Mouse (Mus musculus) ovary, postnatal 36 days (tissue): ENCODE results near the gene Lpin2.

ENCODE experiments used
- DNase-seq: peaks from one replicate; pipeline ENCODE4 v3.0.0; 2022; ENCODE audit warnings: low spot score, mixed read lengths

The Lpin2 gene

DNA sequence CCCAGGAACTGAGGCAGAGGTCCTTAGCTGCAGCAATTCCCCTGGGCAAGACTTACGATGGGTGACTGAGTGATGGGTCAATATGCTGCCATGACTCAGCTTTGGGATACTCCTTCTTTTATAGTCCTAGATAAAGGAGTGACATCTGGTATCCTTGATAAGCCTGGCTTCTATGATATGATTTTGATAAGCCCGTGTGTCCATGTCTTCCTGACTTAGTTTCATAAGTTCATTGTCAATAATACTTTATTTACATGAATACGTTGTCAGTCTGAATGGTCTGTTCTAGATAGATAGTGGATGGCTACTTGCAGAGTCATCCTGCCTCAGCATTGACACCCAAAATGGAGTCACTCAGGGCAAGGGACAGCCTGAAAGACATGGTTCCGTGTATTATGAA lies 11.2 kb upstream of the Lpin2 start:
- DNase-seq, result no peak

DNA sequence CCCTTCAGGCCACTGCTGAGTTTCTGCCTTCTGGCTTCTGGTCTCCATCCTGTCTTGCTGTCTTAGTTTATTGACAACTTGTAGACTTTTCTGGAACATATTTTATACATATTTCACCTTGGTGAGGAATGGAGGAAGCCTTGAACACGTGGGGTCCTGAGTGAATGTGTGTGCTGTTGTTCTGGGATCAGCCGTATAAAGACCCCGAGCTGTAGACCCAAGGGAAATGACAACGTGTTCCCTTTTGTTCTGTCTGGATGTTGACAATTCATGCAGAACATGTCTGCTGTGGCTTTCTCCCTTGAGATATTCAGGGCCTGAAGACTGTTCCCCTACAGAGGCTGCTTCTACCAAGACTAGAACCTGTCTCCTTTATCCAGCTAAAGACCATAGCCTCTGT lies 5.0 kb upstream of the Lpin2 start:
- no peak for DNase-seq

DNA sequence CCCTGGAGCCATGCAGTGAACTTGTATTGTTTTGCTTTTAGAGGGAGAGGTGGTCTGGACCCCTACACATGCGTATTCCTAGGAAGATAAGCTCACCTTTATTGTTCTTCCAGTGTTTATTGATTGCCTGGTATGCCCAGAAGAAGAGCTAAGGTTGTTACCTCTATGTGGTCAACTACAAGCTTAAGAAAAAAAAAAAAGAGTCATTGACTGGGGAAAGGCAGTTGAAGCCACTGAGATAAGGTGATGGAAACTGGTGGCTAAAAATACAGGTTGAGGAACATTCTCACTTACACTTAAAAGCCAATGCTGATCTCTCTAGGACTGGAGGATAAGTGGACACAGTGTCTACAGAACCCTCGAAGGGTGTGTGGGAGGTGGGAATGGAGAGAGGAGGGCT lies 4.4 kb upstream of the Lpin2 start:
- no peak for DNase-seq

DNA sequence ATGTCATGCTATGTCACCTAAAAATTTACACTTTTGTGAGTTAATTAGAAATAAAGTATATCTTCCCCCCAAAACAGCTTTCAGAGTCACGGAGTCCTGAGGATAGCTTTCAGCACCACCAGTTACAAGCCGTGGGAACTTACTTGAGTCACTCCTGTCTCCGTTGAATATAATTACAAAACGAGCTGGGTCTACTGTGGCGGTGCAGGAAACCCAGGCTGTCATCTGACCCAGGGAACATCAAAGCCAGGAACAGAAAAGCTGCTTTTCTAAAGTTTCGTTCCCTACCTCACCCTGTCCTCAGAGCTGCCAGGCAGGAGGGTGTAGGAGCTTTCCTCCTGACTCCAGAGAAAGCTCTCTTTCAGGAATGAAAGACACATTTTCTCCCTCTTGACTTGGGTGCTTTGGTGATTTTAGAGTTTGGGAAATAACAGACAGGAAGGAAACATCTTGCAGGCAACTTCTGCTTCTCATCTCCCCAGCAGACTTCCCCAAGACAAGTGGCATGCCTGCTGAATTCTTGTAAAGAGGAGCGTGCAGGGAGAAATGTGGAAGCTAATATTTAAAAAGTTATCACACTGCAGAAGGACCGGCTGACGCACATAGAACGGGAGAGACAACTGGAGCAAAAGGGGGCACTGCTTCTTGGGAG lies 3.7 kb upstream of the Lpin2 start:
- DNase-seq, result no peak

DNA sequence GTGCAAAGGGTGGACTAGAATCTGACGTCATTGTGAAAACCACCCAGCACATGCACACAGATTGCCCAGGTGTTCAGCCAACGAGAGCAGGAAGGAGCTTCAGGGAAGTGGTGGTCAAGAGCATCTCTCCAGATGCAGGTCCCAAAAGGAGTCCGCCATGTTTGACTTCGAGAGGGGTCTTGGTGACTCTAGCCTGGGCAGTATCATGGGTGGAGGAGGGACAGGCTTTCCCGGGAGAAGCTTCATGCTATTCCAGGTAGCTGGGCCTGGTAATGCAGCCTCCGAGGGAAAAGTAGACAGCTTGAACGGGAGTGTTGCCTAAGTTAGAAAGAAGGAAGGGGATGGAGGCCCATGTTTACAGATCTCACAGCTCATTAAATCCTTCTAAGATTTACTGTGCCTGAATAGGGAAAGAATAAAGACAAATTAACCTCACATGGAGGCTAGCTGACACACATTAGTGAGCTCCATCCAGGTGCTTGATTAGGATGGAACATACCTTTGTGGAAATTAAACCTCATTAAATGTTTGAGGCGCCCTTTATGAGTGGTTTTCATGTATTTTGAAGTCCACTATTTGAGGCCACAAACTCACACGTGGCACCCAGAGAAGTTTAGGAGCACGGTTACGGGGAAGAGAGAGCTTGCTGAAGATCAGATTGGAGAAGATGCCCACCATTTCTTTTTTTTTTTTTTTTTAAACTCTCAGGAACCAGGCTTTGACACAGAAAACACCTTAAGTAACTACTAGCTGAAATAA lies 2.6 kb upstream of the Lpin2 start:
- DNase-seq, result no peak

DNA sequence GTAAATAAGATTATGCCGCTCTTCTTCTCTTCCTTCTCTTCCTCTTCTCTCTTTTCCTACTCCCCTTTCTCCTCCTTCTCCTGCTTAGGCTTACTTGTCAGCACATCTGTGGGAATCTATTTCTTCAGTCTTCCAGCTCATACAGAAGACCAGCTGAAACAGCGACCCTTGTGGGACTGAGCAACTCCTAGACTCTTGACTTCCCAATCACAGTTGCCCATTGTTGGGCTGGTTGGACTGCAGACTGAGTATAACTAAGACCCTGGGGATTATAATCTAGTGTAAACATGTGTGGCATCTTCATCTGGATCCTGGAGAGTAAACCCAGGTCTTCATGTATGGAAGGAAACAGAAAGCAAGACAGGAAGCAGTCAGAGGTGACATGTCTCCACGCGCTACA lies 1.8 kb upstream of the Lpin2 start:
- no peak for DNase-seq

DNA sequence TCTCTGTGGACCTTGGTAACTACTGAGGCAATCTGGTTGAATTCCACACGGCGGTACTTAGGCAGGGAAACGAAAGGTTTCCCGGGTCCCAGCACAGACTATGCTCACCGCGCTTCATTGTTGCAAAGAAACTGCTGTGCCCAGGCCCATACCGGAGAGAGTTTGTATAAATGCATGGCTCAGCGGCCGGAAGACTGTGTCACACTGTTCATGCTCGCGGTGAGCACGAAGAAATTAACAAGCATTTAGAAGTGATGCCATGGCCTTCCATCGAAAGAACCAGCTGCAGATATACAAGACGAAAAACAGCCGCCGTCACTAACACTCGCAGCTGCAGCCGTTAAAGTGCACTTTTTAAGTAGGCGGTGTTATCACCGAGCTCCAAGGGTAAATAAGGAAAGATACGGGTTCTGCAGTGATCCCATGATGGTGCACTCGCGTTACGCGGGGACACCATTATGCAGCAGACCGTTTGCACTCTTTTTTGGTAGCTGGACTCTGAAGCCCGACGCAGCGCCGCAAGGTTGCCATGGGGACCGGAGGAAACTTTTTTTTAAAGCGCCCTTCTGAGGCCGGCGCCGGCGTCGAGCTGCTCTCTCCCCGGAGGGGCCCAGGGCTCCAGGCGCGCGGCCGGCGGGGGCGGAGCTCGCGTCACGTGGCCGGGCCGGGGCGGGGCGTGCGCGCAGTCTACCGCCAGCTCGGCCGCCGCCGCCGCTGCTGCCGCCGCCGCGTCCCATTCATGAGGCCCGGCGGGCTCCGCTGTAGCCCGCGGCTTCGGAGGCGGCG lies 704 bp downstream of the Lpin2 start:
- peak; percentile 95 for DNase-seq

DNA sequence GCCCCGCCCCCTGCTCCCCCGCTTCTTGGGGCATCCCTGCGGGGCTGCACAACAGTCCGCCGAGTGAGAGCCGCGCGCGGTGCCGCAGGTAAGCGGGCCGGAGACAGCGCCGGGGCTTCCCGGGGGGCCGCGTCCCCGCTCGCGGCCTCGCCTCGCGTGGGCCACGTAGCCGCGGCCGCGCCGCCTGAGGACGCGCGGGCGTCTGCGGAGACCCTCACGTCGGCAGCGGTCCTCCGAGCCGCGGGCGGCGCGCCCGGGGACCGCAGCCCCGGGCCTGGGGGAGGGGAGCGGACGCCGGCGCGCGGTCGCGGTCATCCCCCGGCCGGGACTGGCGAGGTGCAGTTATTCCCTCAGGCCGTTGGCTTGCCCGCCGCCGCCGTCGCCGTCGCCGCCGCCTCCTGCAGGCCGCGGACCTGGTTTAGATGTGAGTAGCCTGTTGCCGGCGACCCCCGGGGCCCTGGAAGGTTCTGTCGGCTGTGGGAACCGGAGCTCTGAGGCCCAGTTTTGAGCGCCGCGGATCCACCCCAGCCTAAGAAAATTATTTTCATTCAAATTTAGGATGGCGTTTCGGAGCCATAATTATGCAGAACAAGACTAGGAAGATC lies 1.4 kb downstream of the Lpin2 start:
- no peak for DNase-seq

DNA sequence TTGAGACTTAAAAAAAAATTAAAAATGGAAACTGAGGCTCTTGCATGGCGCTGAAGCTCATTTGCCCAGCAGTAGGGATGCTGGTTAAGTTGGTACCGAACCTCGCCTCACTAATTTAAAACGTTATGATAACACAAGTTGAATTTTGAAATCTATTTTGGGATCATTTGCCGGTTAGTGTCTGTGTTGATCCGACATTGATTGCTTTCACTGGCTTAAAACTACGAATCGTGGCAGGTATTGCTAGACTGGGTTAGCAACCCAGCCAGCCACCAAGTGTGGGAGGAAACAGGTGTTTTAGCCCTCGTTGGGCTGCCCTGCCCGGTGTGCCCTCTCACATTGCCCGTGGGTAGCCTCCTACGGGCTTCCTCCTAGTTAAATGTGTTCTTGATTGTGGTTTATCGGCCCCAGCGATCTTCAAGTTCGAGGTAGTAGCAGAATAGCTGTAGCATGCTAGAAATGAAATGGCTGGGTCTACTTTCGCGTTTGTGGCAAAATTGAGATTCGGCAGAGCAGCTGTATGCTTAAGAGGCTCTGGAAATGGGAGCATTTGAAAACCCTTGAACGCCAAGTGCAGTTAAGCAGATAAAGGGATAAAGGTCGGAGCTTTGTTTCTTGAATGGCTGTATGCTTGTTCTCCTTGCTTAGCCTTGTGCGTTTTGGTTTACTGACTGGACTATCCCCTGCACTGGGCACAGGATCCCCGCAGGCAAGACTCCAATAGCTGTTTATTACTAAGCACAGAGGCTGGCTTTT lies 2.2 kb downstream of the Lpin2 start:
- DNase-seq, result no peak

DNA sequence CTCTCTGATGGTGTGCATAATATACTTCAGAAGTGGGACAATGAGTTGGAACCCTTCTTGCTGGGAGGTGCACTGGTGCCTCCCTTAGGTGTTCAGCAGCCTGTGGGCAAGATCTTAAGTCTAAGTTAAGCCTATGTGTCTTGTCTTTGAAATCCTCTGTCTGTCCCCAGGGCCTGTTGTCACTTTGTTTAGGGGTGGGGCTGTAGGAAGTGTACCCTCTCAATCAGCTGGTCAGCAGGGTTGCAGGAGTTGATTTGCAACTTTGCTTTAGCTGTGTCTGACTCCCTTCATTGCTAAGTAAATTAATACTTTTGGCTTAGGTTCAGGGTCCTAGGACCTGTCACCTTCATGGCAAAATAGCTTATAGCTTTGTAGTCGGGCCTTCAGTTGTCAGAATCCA lies 3.0 kb downstream of the Lpin2 start:
- DNase-seq, result no peak

DNA sequence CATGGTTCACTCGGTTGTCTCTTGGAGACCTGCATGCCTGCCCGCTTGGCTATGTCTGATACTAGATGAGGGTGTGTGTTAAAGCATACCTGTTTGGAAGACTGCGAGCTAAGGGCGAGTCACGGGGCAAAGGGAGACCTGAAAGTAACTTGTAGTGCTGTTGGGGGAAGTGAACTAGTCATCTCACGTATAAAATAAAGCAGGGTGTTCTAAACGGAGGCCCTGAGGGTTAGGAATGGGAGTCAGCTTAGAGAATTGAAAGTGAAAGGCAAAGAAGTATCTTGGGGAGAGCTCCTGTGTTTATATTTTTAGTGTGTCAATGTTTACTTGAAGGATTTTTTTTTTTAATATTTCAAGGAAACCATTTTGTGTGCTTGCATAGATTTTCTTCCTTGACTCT lies 8.2 kb downstream of the Lpin2 start:
- no peak for DNase-seq

DNA sequence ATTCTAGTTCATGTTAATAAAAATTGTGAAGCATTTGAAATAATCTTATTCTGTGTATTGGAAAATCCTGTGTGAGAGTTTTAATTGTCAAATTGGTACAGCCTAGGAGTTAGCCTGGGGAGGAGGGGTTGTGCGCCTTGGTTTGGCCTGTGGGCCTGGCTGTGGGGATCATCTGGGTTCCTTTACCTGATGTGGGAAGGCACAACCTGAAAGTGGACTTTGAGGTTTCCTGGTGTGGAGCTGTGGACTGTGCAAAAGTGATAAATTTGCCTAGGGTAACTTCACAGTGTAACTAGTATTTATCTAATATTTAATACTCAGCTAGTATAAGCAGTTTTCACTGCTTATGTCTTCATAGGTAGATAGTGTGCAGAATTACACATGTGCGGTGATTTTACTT lies 8.7 kb downstream of the Lpin2 start:
- no peak for DNase-seq

DNA sequence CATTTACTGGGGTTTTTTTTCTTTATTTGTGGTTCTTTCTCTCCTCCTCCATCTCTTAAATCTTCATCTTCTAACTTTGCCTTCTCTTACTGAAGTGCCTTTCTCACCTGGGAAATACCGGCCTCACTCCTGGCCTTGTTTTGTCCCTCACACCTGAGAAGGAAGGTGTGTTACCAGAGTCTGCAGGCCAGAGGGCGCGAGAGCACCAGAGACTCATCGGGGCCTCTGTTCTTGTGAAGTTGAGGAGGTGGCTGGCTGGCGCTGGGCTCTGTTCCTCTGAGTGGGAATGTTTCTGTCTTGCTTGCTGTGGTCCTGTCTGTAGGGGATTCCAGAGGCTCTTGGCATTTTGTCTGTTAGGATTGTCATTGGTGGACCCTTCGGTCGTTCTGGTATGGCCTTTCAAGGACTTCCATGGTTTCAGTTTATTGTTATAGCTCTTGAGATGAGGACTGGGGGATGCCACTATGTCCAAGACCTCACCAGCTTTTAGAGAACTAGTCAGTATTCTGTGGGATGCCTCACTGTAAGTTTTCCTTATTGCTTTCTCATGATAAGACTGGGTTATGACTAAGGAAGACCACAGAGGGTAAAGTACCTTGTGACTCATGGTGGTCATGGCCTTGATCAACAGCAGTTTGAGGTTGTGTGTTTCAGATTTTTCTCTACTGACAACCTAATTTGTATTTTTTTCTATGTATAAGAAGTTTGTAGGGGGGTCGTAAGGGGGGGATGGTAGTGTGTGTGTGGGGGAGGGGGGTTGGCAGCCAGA lies 9.5 kb downstream of the Lpin2 start:
- no peak for DNase-seq

DNA sequence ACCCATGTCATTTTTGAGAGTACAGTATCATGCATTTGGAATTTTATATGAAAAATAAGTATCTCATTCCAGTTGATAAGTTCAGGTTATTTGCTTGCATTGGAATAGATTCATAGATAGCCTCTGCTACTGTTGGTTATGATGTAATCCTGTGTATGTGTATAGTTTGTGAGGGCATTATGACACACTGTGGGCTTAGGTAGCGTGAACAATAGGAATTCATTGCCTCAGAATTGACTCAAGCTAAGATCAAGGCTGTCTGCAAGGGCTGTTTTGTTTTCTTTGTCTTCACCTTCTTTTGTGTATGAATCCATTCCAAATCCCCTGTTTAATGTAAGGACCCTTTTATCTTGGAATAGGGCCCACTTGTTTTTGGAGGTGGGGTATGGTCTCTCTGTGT lies 10.7 kb downstream of the Lpin2 start:
- no peak for DNase-seq

DNA sequence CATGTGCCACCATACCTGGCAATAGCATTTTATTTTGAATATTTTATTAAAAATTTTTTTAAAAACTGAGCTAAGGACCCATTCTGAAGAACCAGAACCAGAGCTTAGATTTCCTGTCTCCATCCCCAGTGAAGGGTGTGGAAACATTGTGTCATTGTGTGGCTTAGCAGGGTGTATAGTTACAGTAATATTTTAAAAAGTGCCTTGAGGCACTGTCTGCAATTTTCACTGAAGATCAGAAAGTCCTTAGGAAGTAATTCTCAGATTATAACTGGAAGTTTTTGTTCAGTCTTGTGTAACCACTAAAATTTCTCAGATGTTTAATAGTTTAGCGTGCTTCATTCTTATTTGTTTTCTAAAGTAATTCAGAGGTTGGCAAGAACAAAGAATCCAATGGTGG lies 11.1 kb downstream of the Lpin2 start:
- no peak for DNase-seq

DNA sequence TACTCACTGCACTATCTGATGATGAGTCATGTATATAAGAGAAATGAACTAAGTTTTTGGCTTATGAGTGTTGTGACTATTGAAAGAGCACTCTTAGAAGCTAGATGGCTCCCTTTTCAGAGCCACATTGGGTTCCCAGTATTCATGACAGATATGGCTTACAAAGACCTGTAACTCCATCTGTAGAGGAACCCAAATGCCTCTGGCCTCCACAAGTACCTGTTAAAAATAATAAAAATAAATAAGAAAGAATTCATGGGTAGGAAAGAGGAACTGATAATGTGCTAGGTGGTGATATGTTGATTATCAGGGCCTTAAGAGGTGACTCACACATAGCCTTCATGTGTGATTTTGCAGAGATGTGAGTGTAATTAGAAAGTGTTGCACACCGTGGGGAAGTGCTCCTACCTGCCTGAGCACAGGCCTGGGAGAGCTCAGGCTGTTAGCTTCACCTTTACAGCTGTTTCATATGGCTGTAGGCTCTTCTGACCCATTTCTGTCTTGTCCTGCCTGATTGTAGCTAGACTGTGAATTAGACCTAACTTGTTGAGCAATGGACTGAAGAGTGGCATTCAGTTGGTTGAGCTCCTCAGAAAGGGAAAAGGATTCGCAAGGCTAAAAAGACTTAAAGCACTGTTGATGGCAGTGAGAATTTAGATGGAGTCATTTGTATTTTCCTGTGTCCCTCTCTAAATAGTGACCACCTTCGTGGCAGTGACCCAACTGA lies 12.7 kb downstream of the Lpin2 start:
- DNase-seq, result no peak

DNA sequence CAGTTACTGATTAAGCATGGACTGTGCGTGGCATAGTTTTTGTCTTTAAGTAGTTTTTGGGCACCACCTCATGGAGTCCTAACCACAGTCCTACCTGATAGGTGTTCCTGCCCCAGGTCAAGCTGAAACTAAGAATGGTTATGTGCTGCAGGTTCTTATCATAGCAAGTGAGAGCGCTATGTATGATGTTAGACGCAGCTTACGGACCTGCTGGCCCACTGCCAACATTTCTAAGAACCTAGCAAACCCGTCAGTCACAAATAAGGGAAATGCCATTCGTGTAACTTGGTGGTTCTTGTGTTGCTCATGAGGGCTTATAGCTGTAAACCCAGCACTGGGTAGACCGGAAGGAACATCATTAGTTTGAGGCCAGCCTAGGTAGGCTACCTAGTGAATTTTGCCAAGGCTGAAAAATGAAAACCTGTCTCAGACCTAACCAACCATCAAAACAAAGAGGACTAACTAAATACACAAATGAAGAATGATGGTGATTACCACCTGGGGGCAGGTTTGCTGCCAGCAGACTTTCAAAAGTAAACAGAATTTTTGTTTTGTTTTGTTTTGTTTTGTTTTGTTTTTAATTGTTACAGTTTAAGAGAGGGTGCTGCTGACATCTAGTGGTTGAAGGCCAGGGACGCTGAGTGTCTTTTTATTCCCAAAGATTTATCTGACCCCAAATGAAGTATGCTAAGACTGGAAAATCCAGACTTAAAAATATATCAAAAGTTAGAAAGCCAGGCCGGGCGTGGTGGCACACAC lies 13.5 kb downstream of the Lpin2 start:
- no peak for DNase-seq

DNA sequence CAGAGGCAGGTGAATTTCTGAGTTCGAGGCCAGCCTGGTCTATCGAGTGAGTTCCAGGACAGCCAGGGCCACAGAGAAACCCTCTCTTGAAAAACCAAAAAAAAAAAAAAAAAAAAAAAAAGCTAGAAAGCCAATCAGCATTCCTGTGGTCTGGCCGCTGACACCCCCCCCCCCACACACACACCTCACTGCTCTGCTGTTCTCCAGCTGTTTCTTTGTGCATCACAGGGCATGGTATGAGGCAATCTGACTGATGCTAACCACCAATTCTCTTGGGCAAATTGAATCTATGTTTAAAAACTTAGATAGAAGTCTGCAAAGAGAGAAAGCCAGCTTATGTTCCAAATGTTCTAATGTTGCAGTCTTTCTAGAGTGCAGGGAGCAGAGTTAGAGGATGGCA lies 14.1 kb downstream of the Lpin2 start:
- no peak for DNase-seq

DNA sequence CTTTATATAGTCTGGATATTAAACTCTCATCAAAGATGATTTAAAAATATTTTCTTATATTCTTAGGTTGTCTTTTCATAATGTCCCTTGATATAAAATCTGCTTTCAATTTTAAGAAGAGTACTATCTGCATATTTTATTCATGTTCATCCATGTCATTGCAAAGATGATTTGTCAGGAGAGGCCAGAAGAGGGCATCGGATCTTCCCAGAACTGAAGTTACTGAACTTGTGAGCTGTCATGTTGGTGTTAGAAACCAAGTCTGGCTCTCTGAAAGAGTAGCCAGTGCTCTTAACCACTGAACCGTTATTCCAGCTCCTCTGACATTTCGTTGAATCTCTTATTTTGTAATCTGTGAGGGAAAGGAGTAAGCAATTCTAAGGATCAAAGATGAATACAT lies 17.0 kb downstream of the Lpin2 start:
- no peak for DNase-seq

DNA sequence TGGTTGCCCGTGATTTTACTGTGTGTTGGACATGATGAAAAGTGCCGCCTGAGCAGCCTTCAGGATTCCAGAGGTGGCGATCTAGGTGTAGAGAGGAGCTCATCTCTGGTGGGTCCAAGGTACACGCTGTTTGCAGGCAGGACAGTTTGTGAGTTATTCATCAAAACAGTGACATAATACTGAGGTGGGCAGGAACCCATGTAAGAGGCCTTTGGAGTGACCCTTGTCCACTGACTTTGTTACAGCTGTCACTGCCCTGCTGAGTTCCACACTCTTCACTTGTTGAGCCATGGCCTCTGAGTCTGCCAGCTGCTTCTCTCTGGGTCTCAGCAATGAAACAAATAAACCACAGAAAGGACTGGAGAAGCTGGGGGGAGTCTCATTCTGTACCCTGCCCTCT lies 19.8 kb downstream of the Lpin2 start:
- DNase-seq, result no peak
